Mouse (Mus musculus): ENCODE results near the gene Hhipl1.

- TF ChIP-seq EP300 (IDR thresholded peaks at IDR 0.05; ENCODE audit: low read depth in 1 of 2, low read length in 2 of 2) (no peak), CHD1 (IDR thresholded peaks at IDR 0.05; ENCODE audit: low read depth, low read length) (no peak), MAZ (IDR thresholded peaks at IDR 0.05; ENCODE audit: low read depth, low read length) (no peak)
Observed at GRCm38 (mm10) chr12:108365340-108365739, 59.3 kb downstream of the Hhipl1 start.

Measured in MEL (cell line).